Mouse (Mus musculus) left cerebral cortex, postnatal 4 days (tissue): ENCODE measurements around the gene Arl8a. TPM values are rescaled to one million over a fixed set of nuclear protein-coding genes. Genes with fewer than 3 reads are reported as not detected.

Experiments used
- DNase-seq: peaks from one replicate; pipeline ENCODE4 v3.0.0-alpha.2; 2022
- intact Hi-C: fragments of 180-260 bp; cut with DNase I; formaldehyde crosslinking; loops from one replicate; pipeline ENCODE4 v1.15.1; 2025
- total RNA-seq, 2 experiments: library from RNA; stranded (reverse); gene quantifications; 2 replicates each; pipeline ENCODE4 v1.2.3; 2021

The Arl8a gene
- total RNA-seq, 2 experiments from 2014 or later = 508 to 512 TPM

GRCm38 (mm10) chr1:135195907-135196440 is 49.4 kb downstream of the Arl8a start:
- intact Hi-C loops = no loop called here
- peak; percentile 19 for DNase-seq

- no peak for DNase-seq
- intact Hi-C loops = no loop called here
These were observed 51.8 kb downstream of the Arl8a start for GRCm38 (mm10) chr1:135198412-135198811.

GRCm38 (mm10) chr1:135199014-135199819 is 52.6 kb downstream of the Arl8a start:
- intact Hi-C loops = no loop called here
- DNase-seq = no peak

GRCm38 (mm10) chr1:135200400-135200799 is 53.8 kb downstream of the Arl8a start:
- DNase-seq = no peak
- intact Hi-C loops = no loop called here

GRCm38 (mm10) chr1:135204196-135205126 is 57.8 kb downstream of the Arl8a start:
- DNase-seq = no peak
- intact Hi-C loops = no loop called here

DNA sequence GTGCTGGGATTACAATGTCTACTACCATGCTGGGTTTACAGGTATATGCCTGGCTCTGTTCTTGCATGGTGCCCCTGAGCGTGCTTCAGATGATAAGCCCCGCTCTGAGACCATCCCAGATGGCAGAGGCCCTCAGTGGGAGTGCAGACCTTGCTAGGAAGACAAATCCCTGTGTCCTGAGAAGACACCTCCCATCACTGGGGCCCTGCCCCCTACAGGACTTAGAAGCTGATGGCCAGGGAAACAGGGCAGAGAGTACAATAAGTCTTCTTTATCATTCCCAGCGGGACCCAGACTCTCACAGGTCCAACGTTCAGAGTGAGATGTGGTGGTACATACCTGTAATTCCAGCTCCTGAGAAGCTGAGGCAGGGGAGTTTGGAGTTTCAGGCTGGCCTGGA is 58.6 kb downstream of the Arl8a start:
- no peak for DNase-seq
- intact Hi-C loops = no loop called here

Other genes with a start within 250 kb of the Arl8a start
- 10 to 100 TPM; 61.4 to 62.1 TPM for gene Ppp1r12b, start 190.9 kb upstream of the Arl8a start, total RNA-seq
- gene Ube2t, start 184.3 kb upstream of the Arl8a start, total RNA-seq = 1 to 10 TPM; 2.3 to 3.0 TPM
- 1 to 10 TPM; 1.6 to 2.3 TPM for gene Lgr6, start 41.5 kb upstream of the Arl8a start, total RNA-seq
- gene Ptpn7, start 14.1 kb upstream of the Arl8a start, total RNA-seq = under 1 TPM; 0.10 to 0.24 TPM
- gene Gpr37l1, start 20.9 kb downstream of the Arl8a start, total RNA-seq = 10 to 100 TPM; 15.8 to 18.8 TPM
- under 1 TPM in 1 of 2 experiments, not detected in 1; 0.24 TPM for gene Elf3, start 111.7 kb downstream of the Arl8a start, total RNA-seq
- 10 to 100 TPM; 57.4 to 60.6 TPM for gene Rnpep, start 137.3 kb downstream of the Arl8a start, total RNA-seq
- 100 to 1,000 TPM; 109 to 112 TPM for gene Timm17a, start 167.0 kb downstream of the Arl8a start, total RNA-seq
- gene Lmod1, start 178.0 kb downstream of the Arl8a start, total RNA-seq = under 1 TPM; 0.30 to 0.46 TPM
- gene Shisa4, start 228.4 kb downstream of the Arl8a start, total RNA-seq = 10 to 100 TPM; 75.2 to 79.1 TPM